Mouse (Mus musculus): Measurements from ENCODE around the gene Ino80d. TPM values are rescaled to one million over a fixed set of nuclear protein-coding genes. Genes with fewer than 3 reads are reported as not detected.

The Ino80d gene
- total and polyA plus RNA-seq, 3 experiments, result 4.6 to 86.8 (median 24.5) TPM

DNA sequence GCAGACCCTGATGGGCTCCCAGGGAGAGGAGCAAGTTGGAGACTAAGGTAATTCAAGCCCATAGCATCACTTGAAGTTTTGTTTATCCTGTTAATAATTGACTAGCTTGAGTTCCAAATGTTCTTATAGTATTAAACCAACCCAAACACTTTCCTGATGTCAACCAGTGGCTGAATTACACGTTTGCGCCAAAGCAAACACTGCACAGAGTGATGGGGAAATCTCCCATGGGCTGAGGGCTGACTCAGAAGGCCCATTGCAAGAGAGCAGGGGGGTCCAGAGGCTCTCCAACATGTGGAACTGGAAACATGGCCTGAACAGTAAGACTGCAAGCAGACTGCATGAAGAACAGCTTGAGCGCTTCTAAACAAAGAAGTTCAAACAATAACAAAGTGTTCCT lies 81.5 kb downstream of the Ino80d start:
- H3K27me3 ChIP-seq (ENCODE audit: insufficient read depth, low read length), result peaks cover 11% of the 10 kb centered on the region
- DNase-seq (ENCODE audit: low spot score), result no peak
- TF ChIP-seq TAL1 (conservative IDR thresholded peaks at IDR 0.05; ENCODE audit: low read depth, low read length) (no peak), GATA2 (IDR thresholded peaks at IDR 0.05; ENCODE audit: borderline replicate concordance, low read depth, low read length) (no peak), GATA1 (IDR thresholded peaks at IDR 0.05; ENCODE audit: borderline replicate concordance, low read length) (no peak), CTCF (IDR thresholded peaks at IDR 0.05; ENCODE audit: low read depth, low read length) (no peak), POLR2AphosphoS5 (IDR thresholded peaks at IDR 0.05; ENCODE audit: insufficient replicate concordance, low read depth, low read length) (no peak)
- H3K4me1 ChIP-seq (ENCODE audit: insufficient read depth, low read depth, low read length), result no peaks in the 10 kb centered on the region
- no peaks in the 10 kb centered on the region for H3K36me3 ChIP-seq (replicated peaks)
- H3K4me3 ChIP-seq (ENCODE audit: low read depth, low read length), result no peak overlapping the region
- no peak for ATAC-seq (ENCODE audit: extremely low read depth, insufficient number of reproducible peaks, low FRiP score, poor library complexity, severe bottlenecking)
- H3K9me3 ChIP-seq (replicated peaks), result no peaks in the 10 kb centered on the region

DNA sequence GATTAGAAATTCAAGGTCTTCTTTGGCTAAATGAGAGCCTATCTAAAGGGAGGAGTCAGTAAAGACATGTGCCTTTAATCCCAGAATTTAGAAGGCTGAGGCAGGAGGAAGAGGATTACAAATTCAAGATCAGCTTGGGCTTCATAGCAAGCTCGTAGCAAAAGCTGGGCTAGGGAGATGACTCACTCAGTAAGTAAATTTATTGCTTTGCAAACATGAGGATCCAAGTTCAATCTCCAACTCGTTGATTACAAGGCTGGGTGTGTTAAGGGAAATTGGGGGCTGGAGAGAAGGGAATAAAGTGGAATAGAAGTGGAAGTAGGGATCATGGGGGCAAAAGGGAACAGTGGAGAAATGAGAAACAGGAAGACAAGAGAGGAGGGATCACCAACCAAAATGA lies 94.6 kb downstream of the Ino80d start:
- H3K9me3 ChIP-seq (replicated peaks), result no peaks in the 10 kb centered on the region
- no peaks in the 10 kb centered on the region for H3K36me3 ChIP-seq (replicated peaks)
- ATAC-seq (ENCODE audit: extremely low read depth, insufficient number of reproducible peaks, low FRiP score, poor library complexity, severe bottlenecking) (no peak), DNase-seq (ENCODE audit: low spot score) (no peak)
- TF ChIP-seq CTCF (IDR thresholded peaks at IDR 0.05; ENCODE audit: low read depth, low read length) (no peak), GATA1 (IDR thresholded peaks at IDR 0.05; ENCODE audit: borderline replicate concordance, low read length) (no peak), GATA2 (IDR thresholded peaks at IDR 0.05; ENCODE audit: borderline replicate concordance, low read depth, low read length) (no peak), TAL1 (conservative IDR thresholded peaks at IDR 0.05; ENCODE audit: low read depth, low read length) (no peak), POLR2AphosphoS5 (IDR thresholded peaks at IDR 0.05; ENCODE audit: insufficient replicate concordance, low read depth, low read length) (no peak)
- H3K4me1 ChIP-seq (ENCODE audit: insufficient read depth, low read depth, low read length), result no peaks in the 10 kb centered on the region
- H3K4me3 ChIP-seq (ENCODE audit: low read depth, low read length), result no peak overlapping the region
- H3K27me3 ChIP-seq (ENCODE audit: insufficient read depth, low read length), result peaks cover 4% of the 10 kb centered on the region; the same call in 1 of the 2 replicates

- Histone ChIP-seq H3K9me3 (replicated peaks) (no peaks in the 10 kb centered on the region), H3K36me3 (replicated peaks) (no peaks in the 10 kb centered on the region), H3K27me3 (ENCODE audit: insufficient read depth, low read length) (no peaks in the 10 kb centered on the region), H3K4me3 (ENCODE audit: low read depth, low read length) (no peak overlapping the region), H3K4me1 (ENCODE audit: insufficient read depth, low read depth, low read length) (peaks cover 7% of the 10 kb centered on the region; the same call in 1 of the 2 replicates)
- DNase-seq (ENCODE audit: low spot score) (no peak), ATAC-seq (ENCODE audit: extremely low read depth, insufficient number of reproducible peaks, low FRiP score, poor library complexity, severe bottlenecking) (no peak)
- no peak for TF ChIP-seq CTCF (IDR thresholded peaks at IDR 0.05; ENCODE audit: low read depth, low read length)
- TF ChIP-seq TAL1 (conservative IDR thresholded peaks at IDR 0.05; ENCODE audit: low read depth, low read length), result no peak
- TF ChIP-seq GATA2 (IDR thresholded peaks at IDR 0.05; ENCODE audit: borderline replicate concordance, low read depth, low read length), result no peak
- TF ChIP-seq POLR2AphosphoS5 (IDR thresholded peaks at IDR 0.05; ENCODE audit: insufficient replicate concordance, low read depth, low read length), result no peak
- no peak for TF ChIP-seq GATA1 (IDR thresholded peaks at IDR 0.05; ENCODE audit: borderline replicate concordance, low read length)
Observed at GRCm38 (mm10) chr1:63005013-63005646, 109.3 kb downstream of the Ino80d start.

GRCm38 (mm10) chr1:63001874-63002273 lies 112.6 kb downstream of the Ino80d start:
- Histone ChIP-seq H3K4me1 (ENCODE audit: insufficient read depth, low read depth, low read length) (peaks cover 7% of the 10 kb centered on the region; the same call in 1 of the 2 replicates), H3K4me3 (ENCODE audit: low read depth, low read length) (no peak overlapping the region), H3K9me3 (replicated peaks) (no peaks in the 10 kb centered on the region), H3K36me3 (replicated peaks) (no peaks in the 10 kb centered on the region), H3K27me3 (ENCODE audit: insufficient read depth, low read length) (no peaks in the 10 kb centered on the region)
- TF ChIP-seq CTCF (IDR thresholded peaks at IDR 0.05; ENCODE audit: low read depth, low read length) (no peak), GATA1 (IDR thresholded peaks at IDR 0.05; ENCODE audit: borderline replicate concordance, low read length) (no peak), POLR2AphosphoS5 (IDR thresholded peaks at IDR 0.05; ENCODE audit: insufficient replicate concordance, low read depth, low read length) (no peak), GATA2 (IDR thresholded peaks at IDR 0.05; ENCODE audit: borderline replicate concordance, low read depth, low read length) (no peak)
- ATAC-seq (ENCODE audit: extremely low read depth, insufficient number of reproducible peaks, low FRiP score, poor library complexity, severe bottlenecking) (no peak), DNase-seq (ENCODE audit: low spot score) (no peak)

GRCm38 (mm10) chr1:62993348-62993747 lies 121.1 kb downstream of the Ino80d start:
- ATAC-seq (ENCODE audit: extremely low read depth, insufficient number of reproducible peaks, low FRiP score, poor library complexity, severe bottlenecking) (no peak), DNase-seq (ENCODE audit: low spot score) (no peak)
- Histone ChIP-seq H3K27me3 (ENCODE audit: insufficient read depth, low read length) (peaks cover 12% of the 10 kb centered on the region), H3K9me3 (replicated peaks) (peaks cover 4% of the 10 kb centered on the region; the same call in 1 of the 2 replicates), H3K36me3 (replicated peaks) (no peaks in the 10 kb centered on the region), H3K4me3 (ENCODE audit: low read depth, low read length) (no peak overlapping the region), H3K4me1 (ENCODE audit: insufficient read depth, low read depth, low read length) (0 out of 2 replicates have a peak, but pooled peaks cover 3% of the 10 kb centered on the region)
- TF ChIP-seq GATA2 (IDR thresholded peaks at IDR 0.05; ENCODE audit: borderline replicate concordance, low read depth, low read length) (no peak), TAL1 (conservative IDR thresholded peaks at IDR 0.05; ENCODE audit: low read depth, low read length) (no peak), POLR2AphosphoS5 (IDR thresholded peaks at IDR 0.05; ENCODE audit: insufficient replicate concordance, low read depth, low read length) (no peak), GATA1 (IDR thresholded peaks at IDR 0.05; ENCODE audit: borderline replicate concordance, low read length) (no peak), CTCF (IDR thresholded peaks at IDR 0.05; ENCODE audit: low read depth, low read length) (no peak)

DNA sequence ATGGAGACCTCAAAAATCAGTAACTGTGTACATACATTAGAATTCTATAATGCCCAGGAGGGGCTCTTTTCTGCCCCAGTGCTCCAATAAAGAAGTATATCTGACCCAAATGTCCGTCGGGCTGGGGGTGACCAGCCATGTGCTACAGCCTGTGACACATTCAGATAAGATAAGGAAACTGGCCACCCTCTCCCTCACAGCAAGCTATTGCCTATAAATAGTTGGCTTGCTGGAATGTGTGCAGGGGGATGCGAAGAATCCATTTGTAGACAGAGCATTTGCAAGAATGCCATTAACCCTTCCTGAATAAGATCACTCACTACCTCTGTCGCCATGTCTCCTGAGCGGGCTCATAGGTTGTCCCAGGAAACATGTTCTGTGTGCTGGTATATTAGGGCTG lies 121.8 kb downstream of the Ino80d start:
- Histone ChIP-seq H3K4me3 (ENCODE audit: low read depth, low read length) (no peak overlapping the region), H3K36me3 (replicated peaks) (no peaks in the 10 kb centered on the region), H3K9me3 (replicated peaks) (peaks cover 4% of the 10 kb centered on the region; the same call in 1 of the 2 replicates), H3K27me3 (ENCODE audit: insufficient read depth, low read length) (peaks cover 12% of the 10 kb centered on the region), H3K4me1 (ENCODE audit: insufficient read depth, low read depth, low read length) (0 out of 2 replicates have a peak, but pooled peaks cover 3% of the 10 kb centered on the region)
- TF ChIP-seq POLR2AphosphoS5 (IDR thresholded peaks at IDR 0.05; ENCODE audit: insufficient replicate concordance, low read depth, low read length), result no peak
- no peak for TF ChIP-seq CTCF (IDR thresholded peaks at IDR 0.05; ENCODE audit: low read depth, low read length)
- TF ChIP-seq GATA2 (IDR thresholded peaks at IDR 0.05; ENCODE audit: borderline replicate concordance, low read depth, low read length), result no peak
- no peak for TF ChIP-seq TAL1 (conservative IDR thresholded peaks at IDR 0.05; ENCODE audit: low read depth, low read length)
- no peak for TF ChIP-seq GATA1 (IDR thresholded peaks at IDR 0.05; ENCODE audit: borderline replicate concordance, low read length)
- no peak for DNase-seq (ENCODE audit: low spot score)
- ATAC-seq (ENCODE audit: extremely low read depth, insufficient number of reproducible peaks, low FRiP score, poor library complexity, severe bottlenecking), result no peak
